Mouse (Mus musculus) Patski (cell line): ENCODE data around the gene Fsip1. TPM values are rescaled to one million over a fixed set of nuclear protein-coding genes. Genes with fewer than 3 reads are reported as not detected.

ENCODE experiments used
- ATAC-seq: fragments of 100-300 bp; one replicate; pipeline ENCODE4 v1.8.0; 2021
- CTCF ChIA-PET: fragments of 350-600 bp; sonication (Branson Sonifier 250); formaldehyde crosslinking; loops from one replicate; lab custom pipeline; 2022; ENCODE audit warnings: inconsistent platforms; lab: Charles Lee
- POLR2A ChIA-PET: fragments of 350-600 bp; sonication (Branson Sonifier 250); formaldehyde crosslinking; loops from one replicate; lab custom pipeline; 2022; ENCODE audit warnings: antibody characterized with exemption, inconsistent platforms; lab: Charles Lee
- DNase-seq: peaks from one replicate; pipeline ENCODE4 v3.0.0-alpha.2; 2011; ENCODE audit warnings: low read depth, low spot score
- H3K27me3 ChIP-seq: fragments of 371-371 bp; one replicate; pipeline ENCODE4 v1.5.1; 2021
- CTCF ChIP-seq: fragments of 100-300 bp; IDR thresholded peaks from one replicate; pipeline ENCODE4 v1.5.1; 2021
- in situ Hi-C: fragments of 300-500 bp; cut with MboI; formaldehyde crosslinking; loops from 3 replicates; pipeline ENCODE4 v1.11.1; 2018; ENCODE audit warnings: low pct_unique_long_range_greater_than_20kb, mixed read lengths
- polyA plus RNA-seq: library from polyadenylated mRNA; unstranded; gene quantifications from one replicate; pipeline ENCODE4 v1.2.3, GENCODE M21; 2021

The Fsip1 gene
- polyA plus RNA-seq, 1 experiment from 2014 or later, result 0.99 TPM

- CTCF ChIA-PET, result no interaction called here
- H3K27me3 ChIP-seq, result no peaks in the 10 kb centered on the region
- no peak for TF ChIP-seq CTCF
- in situ Hi-C loops, result no loop called here
- DNase-seq (no peak), ATAC-seq (peak; percentile 9)
- POLR2A ChIA-PET, result interaction anchor here (0.7 to 1.2 kb wide), 2 partner anchors 19 to 52 kb away, joined by 3 read pairs; no protein-coding TSS in a partner anchor
Measured at GRCm38 (mm10) chr2:118127516-118128288, 129.1 kb downstream of the Fsip1 start.

GRCm38 (mm10) chr2:118125943-118126470 is 130.8 kb downstream of the Fsip1 start:
- TF ChIP-seq CTCF, result no peak
- in situ Hi-C loops, result no loop called here
- ATAC-seq (no peak), DNase-seq (no peak)
- POLR2A ChIA-PET, result interaction anchor here (0.9 kb wide), 2 partner anchors 8 to 54 kb away, joined by 3 read pairs; no protein-coding TSS in a partner anchor
- H3K27me3 ChIP-seq, result no peaks in the 10 kb centered on the region
- CTCF ChIA-PET, result no interaction called here

- ATAC-seq, result no peak
Measured at GRCm38 (mm10) chr2:118125211-118125939, 131.4 kb downstream of the Fsip1 start.

GRCm38 (mm10) chr2:118124437-118124836 is 132.3 kb downstream of the Fsip1 start:
- TF ChIP-seq CTCF, result no peak
- ATAC-seq (no peak), DNase-seq (no peak)
- no peaks in the 10 kb centered on the region for H3K27me3 ChIP-seq
- ChIA-PET POLR2A (interaction anchor here (0.9 kb wide), 1 partner anchor 22 kb away, joined by 3 read pairs; no protein-coding TSS in a partner anchor), CTCF (no interaction called here)
- in situ Hi-C loops, result no loop called here

More at GRCm38 (mm10) chr2:118125211-118125939, 131.4 kb downstream of the Fsip1 start:
- in situ Hi-C loops, result no loop called here
- ChIA-PET CTCF (no interaction called here), POLR2A (interaction anchor here (0.9 kb wide), 1 partner anchor 55 kb away, joined by 3 read pairs; no protein-coding TSS in a partner anchor)
- no peak for TF ChIP-seq CTCF
- no peaks in the 10 kb centered on the region for H3K27me3 ChIP-seq
- DNase-seq, result no peak

- no peaks in the 10 kb centered on the region for H3K27me3 ChIP-seq
- ATAC-seq (no peak), DNase-seq (no peak)
- ChIA-PET POLR2A (interaction anchor here (0.9 kb wide), 2 partner anchors 23 to 57 kb away, joined by 3 to 5 read pairs; no protein-coding TSS in a partner anchor), CTCF (no interaction called here)
- in situ Hi-C loops, result no loop called here
- TF ChIP-seq CTCF, result no peak
Measured at GRCm38 (mm10) chr2:118123743-118124142, 133.0 kb downstream of the Fsip1 start.

- no peaks in the 10 kb centered on the region for H3K27me3 ChIP-seq
- ChIA-PET CTCF (no interaction called here), POLR2A (interaction anchor here (1.4 kb wide), 1 partner anchor 9 kb away, joined by 3 read pairs; no protein-coding TSS in a partner anchor)
- DNase-seq (no peak), ATAC-seq (no peak)
- in situ Hi-C loops, result no loop called here
- TF ChIP-seq CTCF, result no peak
Measured at GRCm38 (mm10) chr2:118122291-118122690, 134.5 kb downstream of the Fsip1 start.

- in situ Hi-C loops, result no loop called here
- DNase-seq, result no peak
Measured at GRCm38 (mm10) chr2:118120751-118121150, 136.0 kb downstream of the Fsip1 start.

GRCm38 (mm10) chr2:118120095-118120494 is 136.7 kb downstream of the Fsip1 start:
- no peak for TF ChIP-seq CTCF
- in situ Hi-C loops, result no loop called here
- POLR2A ChIA-PET, result no interaction called here
- CTCF ChIA-PET, result interaction anchor here (1.9 kb wide), 1 partner anchor 80 kb away, joined by 5 read pairs; no protein-coding TSS in a partner anchor
- no peak for DNase-seq
- no peak for ATAC-seq
- no peaks in the 10 kb centered on the region for H3K27me3 ChIP-seq

More at GRCm38 (mm10) chr2:118120751-118121150, 136.0 kb downstream of the Fsip1 start:
- CTCF ChIA-PET, result no interaction called here
- no peaks in the 10 kb centered on the region for H3K27me3 ChIP-seq
- TF ChIP-seq CTCF, result no peak
- POLR2A ChIA-PET, result no interaction called here
- ATAC-seq, result no peak

GRCm38 (mm10) chr2:118119684-118120083 is 137.1 kb downstream of the Fsip1 start:
- no peak for TF ChIP-seq CTCF
- ChIA-PET POLR2A (interaction anchor here (1.2 kb wide), 1 partner anchor 116 kb away, joined by 3 read pairs; no protein-coding TSS in a partner anchor), CTCF (interaction anchor here (1.9 kb wide), 1 partner anchor 80 kb away, joined by 5 read pairs; no protein-coding TSS in a partner anchor)
- in situ Hi-C loops, result loop anchor here (5.0 kb wide), 1 partner anchor 78 kb away; no protein-coding TSS in a partner anchor
- no peak for ATAC-seq
- H3K27me3 ChIP-seq, result no peaks in the 10 kb centered on the region
- DNase-seq, result no peak

- ChIA-PET CTCF (interaction anchor here (1.0 to 1.9 kb wide), 2 partner anchors 81 to 466 kb away, joined by 3 to 5 read pairs; no protein-coding TSS in a partner anchor), POLR2A (interaction anchor here (0.7 to 1.2 kb wide), 2 partner anchors 8 to 118 kb away, joined by 3 read pairs; no protein-coding TSS in a partner anchor)
- no peak for TF ChIP-seq CTCF
- ATAC-seq, result no peak
- H3K27me3 ChIP-seq, result no peaks in the 10 kb centered on the region
- in situ Hi-C loops, result loop anchor here (5.0 kb wide), 1 partner anchor 79 kb away; no protein-coding TSS in a partner anchor
- no peak for DNase-seq
Measured at GRCm38 (mm10) chr2:118118515-118118914, 138.3 kb downstream of the Fsip1 start.
